ENCODE assay signal across 8 mouse cellular contexts in genomic region chr5:105139409-105140088, GRCm38 (mm10). TPM values are rescaled to one million over a fixed set of nuclear protein-coding genes. Genes with fewer than 3 reads are reported as not detected.
DNase-seq lines count a peak whose midpoint lies in the region; TF ChIP-seq lines count a peak whose summit lies in the region.
"Not testable (repeated sequence)": the region's sequence is repeated elsewhere in the genome, so short reads cannot be mapped to it uniquely, and the experiment has no call there.

Gene Gbp9 (minus strand): TSS chr5:105139539.
Gene Gbp8 (minus strand): TSS chr5:105139540.
Gene Gbp4 (minus strand): TSS chr5:105139586.

- peak; percentile 66 for TF ChIP-seq POLR2A in CH12.LX (IDR thresholded peaks at IDR 0.05; ENCODE audit: low read depth, low read length)
- TF ChIP-seq POLR2A in small intestine, adult 2 months (IDR thresholded peaks at IDR 0.05; ENCODE audit: low read depth, low read length) = 0 out of 2 replicates have a peak, but pooled peaks have one; percentile 36

- peaks cover 4 to 11% of the 10 kb centered on the region in 2 experiments for H3K36me3 ChIP-seq in CH12.LX (replicated peaks in 1 of 2; ENCODE audit: control insufficient read depth in 1 of 2, insufficient read depth in 1 of 2, low read length in 1 of 2)
- not testable (repeated sequence) for H3K36me3 ChIP-seq in heart, embryonic 10.5 days; small intestine, adult 2 months (ENCODE audit: control insufficient read depth, insufficient read depth, low read length)

- H3K9ac ChIP-seq in CH12.LX (ENCODE audit: insufficient read depth, low read depth) = peak within 1 kb of the TSS; percentile 64

- not testable (repeated sequence) for H3K9me3 ChIP-seq in CH12.LX (replicated peaks; ENCODE audit: low read length); heart, embryonic 10.5 days

- peaks cover 18 to 48% of the 10 kb centered on the region in 2 experiments for H3K4me1 ChIP-seq in CH12.LX (ENCODE audit: control insufficient read depth in 1 of 2, insufficient read depth in 2 of 2)
- H3K4me1 ChIP-seq in heart, embryonic 10.5 days; small intestine, adult 2 months (ENCODE audit: control insufficient read depth, insufficient read depth, insufficient read length, low read length): not testable (repeated sequence)

- in situ Hi-C loops in CH12.LX (cut with MboI; ENCODE audit: low pct_ligation_motif_present, low pct_unique_long_range_greater_than_20kb, low sequenced_read_pairs) = loop anchor here (5.0 kb wide), 1 partner anchor 152 kb away; no protein-coding TSS in a partner anchor

- peaks cover 14% of the 10 kb centered on the region for H3K79me2 ChIP-seq in CH12.LX (replicated peaks; ENCODE audit: control insufficient read depth, extremely low read depth, insufficient read depth, poor library complexity, severe bottlenecking)

- not testable (repeated sequence) for TF ChIP-seq CTCF in CH12.LX (conservative IDR thresholded peaks at IDR 0.05 in 1 of 2, IDR thresholded peaks at IDR 0.05 in 1 of 2; ENCODE audit: low read depth in 2 of 2, low read length in 2 of 2); small intestine, adult 2 months (IDR thresholded peaks at IDR 0.05; ENCODE audit: extremely low read depth, insufficient read length, insufficient replicate concordance, low read depth, low read length)

- WGBS in heart, embryonic 10.5 days = 22% methylated on average over 2 of the region's 2 CpGs
- 2% methylated on average over 2 of the region's 2 CpGs for WGBS in small intestine, adult 2 months

- H3K27ac ChIP-seq in CH12.LX (ENCODE audit: insufficient read depth, low read depth) = peak within 1 kb of the TSS; percentile 65
- H3K27ac ChIP-seq in heart, embryonic 10.5 days = peak within 1 kb of the TSS; percentile 22; the same call in 1 of the 2 replicates
- H3K27ac ChIP-seq in small intestine, adult 2 months (ENCODE audit: insufficient read depth, low read depth, low read length) = peak within 1 kb of the TSS; percentile 57

- H3K27me3 ChIP-seq in CH12.LX (replicated peaks); heart, embryonic 10.5 days (ENCODE audit: insufficient read depth, poor library complexity, severe bottlenecking); small intestine, adult 2 months (ENCODE audit: control insufficient read depth, insufficient read depth, low read length): not testable (repeated sequence)

- dilution Hi-C loops in CH12.LX (cut with MboI; ENCODE audit: extremely low pct_ligation_motif_present, extremely low pct_unique_long_range_greater_than_20kb, low sequenced_read_pairs) = not testable (repeated sequence)

- peak within 1 kb of the TSS; percentile 58 to 69 (median 66) for H3K4me3 ChIP-seq in CH12.LX (replicated peaks in 1 of 3; ENCODE audit: low read depth in 2 of 3, low read length in 2 of 3, poor library complexity in 1 of 3)
- not testable (repeated sequence) for H3K4me3 ChIP-seq in heart, embryonic 10.5 days
- H3K4me3 ChIP-seq in small intestine, adult 2 months (ENCODE audit: low read depth, low read length) = peak within 1 kb of the TSS; percentile 57

- DNase-seq in CH12.LX (ENCODE audit: extremely low read depth) = peak; percentile 72
- DNase-seq in adrenal gland, postnatal 14 days = peak; percentile 17
- DNase-seq in heart, embryonic 10.5 days (ENCODE audit: low spot score) = not testable (repeated sequence)
- DNase-seq in induced T-regulatory cell, adult 2 months (ENCODE audit: low read depth) = peak; percentile 91
- peak; percentile 22 to 30 for DNase-seq in kidney, postnatal 4 days
- peak; percentile 40 for DNase-seq in lung, postnatal 25 days (ENCODE audit: low spot score)
- peak; percentile 68 to 76 for DNase-seq in thymus, postnatal 36 days

- peak; percentile 60 for TF ChIP-seq EP300 in CH12.LX (IDR thresholded peaks at IDR 0.05; ENCODE audit: low read length)

- H3K4me2 ChIP-seq in CH12.LX (ENCODE audit: insufficient read depth, low read depth, poor library complexity, severe bottlenecking) = peak within 1 kb of the TSS; percentile 89

- not testable (repeated sequence) for TF ChIP-seq RAD21 in CH12.LX (IDR thresholded peaks at IDR 0.05; ENCODE audit: low read depth, low read length)

TF ChIP-seq in CH12.LX, 34 proteins besides CTCF, POLR2A, EP300 and RAD21:
- TF ChIP-seq ELF1 (IDR thresholded peaks at IDR 0.05; ENCODE audit: low read depth, low read length) (peak; percentile 73), TCF12 (IDR thresholded peaks at IDR 0.05; ENCODE audit: low read depth, low read length) (peak; percentile 43; the same call in 1 of the 2 replicates), MEF2A (IDR thresholded peaks at IDR 0.05; ENCODE audit: borderline replicate concordance, low read depth, low read length) (peak; percentile 69), CHD1 (IDR thresholded peaks at IDR 0.05; ENCODE audit: low read depth, low read length) (peak; percentile 97), HCFC1 (IDR thresholded peaks at IDR 0.05; ENCODE audit: low read depth, low read length) (peak; percentile 45), SIN3A (IDR thresholded peaks at IDR 0.05; ENCODE audit: low read length) (peak; percentile 55), IRF4 (IDR thresholded peaks at IDR 0.05; ENCODE audit: low read depth, low read length) (peak; percentile 82), BHLHE40 (IDR thresholded peaks at IDR 0.05; ENCODE audit: low read depth, low read length) (peak; percentile 80), MXI1 (IDR thresholded peaks at IDR 0.05; ENCODE audit: low read depth, low read length) (peak; percentile 59; the same call in 1 of the 2 replicates), NELFE (IDR thresholded peaks at IDR 0.05; ENCODE audit: low read depth, low read length) (peak; percentile 39; the same call in 1 of the 2 replicates), TBP (conservative IDR thresholded peaks at IDR 0.05; ENCODE audit: low read depth, low read length) (peak; percentile 79), ETS1 (conservative IDR thresholded peaks at IDR 0.05; ENCODE audit: low read depth, low read length) (peak; percentile 88)

RNA-seq across cellular contexts. Expression of gene Gbp9, which starts in this region (rescaled TPM):
- total RNA-seq in CH12.LX (2012; rRNA removed) (2.9 and 3.4 TPM in 2 replicates), CH12.LX (2014; rRNA removed) (4.8 and 6.2 TPM in 2 replicates)
- 10.1 and 15.0 TPM in 2 replicates for polyA plus RNA-seq in CH12.LX (2012; ENCODE audit: insufficient read length, low read depth)
- 7.2 and 12.3 TPM in 2 replicates for total RNA-seq in adrenal gland, postnatal 14 days (2021)
- 1.3 and 2.3 TPM in 2 replicates for polyA plus RNA-seq in heart, embryonic 10.5 days (2016; fragmentation: Nextera tagmentation; extraction: Ambion mirVana)
- 0.66 and 1.3 TPM in 2 replicates for polyA plus RNA-seq in small intestine, adult 2 months (2012; rRNA removed)

RNA-seq across cellular contexts. Expression of gene Gbp8, which starts in this region (rescaled TPM):
- total RNA-seq in CH12.LX (2012; rRNA removed) = 2.9 and 5.2 TPM in 2 replicates
- total RNA-seq in CH12.LX (2014; rRNA removed) = 5.1 and 6.1 TPM in 2 replicates
- polyA plus RNA-seq in CH12.LX (2012; ENCODE audit: insufficient read length, low read depth) = 7.4 and 7.5 TPM in 2 replicates
- 0.74 and 2.5 TPM in 2 replicates for total RNA-seq in adrenal gland, postnatal 14 days (2021)
- polyA plus RNA-seq in heart, embryonic 10.5 days (2016; fragmentation: Nextera tagmentation; extraction: Ambion mirVana) = 1.2 and 1.4 TPM in 2 replicates
- 1.3 and 2.7 TPM in 2 replicates for polyA plus RNA-seq in small intestine, adult 2 months (2012; rRNA removed)

RNA-seq across cellular contexts. Expression of gene Gbp4, which starts in this region (rescaled TPM):
- total RNA-seq in CH12.LX (2012; rRNA removed) (14.8 and 17.2 TPM in 2 replicates), CH12.LX (2014; rRNA removed) (19.3 and 21.1 TPM in 2 replicates)
- 16.1 and 18.3 TPM in 2 replicates for polyA plus RNA-seq in CH12.LX (2012; ENCODE audit: insufficient read length, low read depth)
- total RNA-seq in adrenal gland, postnatal 14 days (2021) = 4.4 and 10.9 TPM in 2 replicates
- polyA plus RNA-seq in heart, embryonic 10.5 days (2016; fragmentation: Nextera tagmentation; extraction: Ambion mirVana) = 4.1 and 6.1 TPM in 2 replicates
- 3.3 and 4.9 TPM in 2 replicates for polyA plus RNA-seq in small intestine, adult 2 months (2012; rRNA removed)
